ENCODE assay signal across 8 mouse cellular contexts in genomic region chr15:79328058-79328938, GRCm38 (mm10). TPM values are rescaled to one million over a fixed set of nuclear protein-coding genes. Genes with fewer than 3 reads are reported as not detected.
DNase-seq lines count a peak whose midpoint lies in the region; ATAC-seq lines count a peak whose summit lies in the region.

Pla2g6 (minus strand) TSS chr15:79328390.

- H3K4me3 ChIP-seq in intestine, embryonic 14.5 days (ENCODE audit: low read depth, low read length) = peak within 1 kb of the TSS; percentile 62

- peaks cover 22% of the 10 kb centered on the region for H3K4me1 ChIP-seq in intestine, embryonic 14.5 days (replicated peaks; ENCODE audit: control insufficient read depth, insufficient read depth, low read length)

- H3K36me3 ChIP-seq in intestine, embryonic 14.5 days (ENCODE audit: control insufficient read depth, insufficient read depth, low read length) = no peaks in the 10 kb centered on the region

- peak; percentile 95 for ATAC-seq in intestine, embryonic 14.5 days (replicated peaks; ENCODE audit: low FRiP score, low TSS enrichment, low read depth)

- peak; percentile 96 for DNase-seq in adrenal gland, adult 18-20 months (ENCODE audit: low spot score in 2 of 2)
- DNase-seq in embryo, embryonic 11 days = peak; percentile 100
- DNase-seq in gastrocnemius, postnatal 25 days = peak; percentile 99
- DNase-seq in intestine, embryonic 14.5 days (ENCODE audit: low spot score) = peak; percentile 99
- peak; percentile 98 for DNase-seq in left cerebral cortex, postnatal 14 days (ENCODE audit: low spot score in 2 of 2)
- peak; percentile 100 for DNase-seq in mesoderm, embryonic 11.5 days (ENCODE audit: low read depth, low spot score)
- DNase-seq in right cerebral cortex, postnatal 36 days (ENCODE audit: low spot score in 2 of 2) = peak; percentile 99
- peak; percentile 100 for DNase-seq in yolk sac, embryonic 10.5 days (ENCODE audit: low spot score)

- H3K27me3 ChIP-seq in intestine, embryonic 14.5 days (replicated peaks; ENCODE audit: control insufficient read depth, insufficient read depth, low read length) = no peaks in the 10 kb centered on the region

- intact Hi-C loops in left cerebral cortex, postnatal 14 days (cut with DNase I) = no loop called here

- H3K27ac ChIP-seq in intestine, embryonic 14.5 days (ENCODE audit: low read depth) = peak within 1 kb of the TSS; percentile 93

- peak within 1 kb of the TSS; percentile 78 for H3K9ac ChIP-seq in intestine, embryonic 14.5 days (ENCODE audit: low read length)

- H3K9me3 ChIP-seq in intestine, embryonic 14.5 days (ENCODE audit: control insufficient read depth, low read length) = no peaks in the 10 kb centered on the region

- 4% methylated on average over 43 of the region's 46 CpGs for WGBS in intestine, embryonic 14.5 days

- H3K4me2 ChIP-seq in intestine, embryonic 14.5 days (ENCODE audit: low read length) = peak within 1 kb of the TSS; percentile 83

RNA-seq across cellular contexts. Expression of gene Pla2g6, which starts in this region (rescaled TPM):
- 10 to 100 TPM; 25.3 to 26.5 TPM for total RNA-seq in adrenal gland, adult 18-20 months (2021)
- total RNA-seq in gastrocnemius, postnatal 25 days (2021) = 10 to 100 TPM; 15.0 to 16.0 TPM
- polyA plus RNA-seq in intestine, embryonic 14.5 days (2014; fragmentation: Nextera tagmentation; extraction: Ambion mirVana) = 17.0 and 20.7 TPM in 2 replicates
- 10 to 100 TPM; 21.5 to 23.0 TPM for total RNA-seq in left cerebral cortex, postnatal 14 days (2021)

Comparison
In these comparisons a context has a peak if more than half of its experiments do, and no peak if none do; other contexts are left out.
1. Peak in every context shown above with its lines: DNase-seq, ATAC-seq, H3K4me3 ChIP-seq and H3K27ac ChIP-seq.